Mouse (Mus musculus) mouse embryonic stem cell (cell line): ENCODE data around the gene Klhl25.

Experiments
- in situ Hi-C, 2 experiments: fragments of 300-500 bp; cut with MboI; formaldehyde crosslinking; loops; 1 replicate in 1 of 2; 3 replicates in 1 of 2; pipeline ENCODE4 v1.14.3; 2019 to 2020; ENCODE audit warnings: low sequenced_read_pairs in 2 of 2, low pct_unique_long_range_greater_than_20kb in 1 of 2, mixed read lengths in 1 of 2; ENCODE audit not compliant: unreplicated experiment in 1 of 2

The Klhl25 gene

DNA sequence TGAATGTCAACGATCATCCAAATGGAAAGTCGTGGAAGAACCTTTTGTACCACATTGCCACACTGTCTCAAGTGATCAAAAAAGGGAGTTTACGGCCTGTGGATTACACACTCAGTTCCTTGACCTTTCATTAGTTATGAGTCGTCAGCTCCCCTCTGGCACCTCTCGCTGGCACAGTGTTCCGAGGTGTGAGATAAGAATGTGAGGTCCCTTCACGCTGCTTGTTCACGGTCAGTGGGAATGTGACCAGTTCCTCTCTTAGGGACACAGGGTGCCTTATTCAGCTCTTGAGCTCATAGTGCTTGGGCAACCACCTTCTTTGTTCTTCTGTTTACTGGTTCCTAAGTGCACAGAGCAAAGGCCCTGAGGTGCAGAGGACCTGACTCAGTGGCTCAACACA, 51.4 kb downstream of the Klhl25 start:
- in situ Hi-C loops = loop anchor here in 1 of 2 experiments (25.0 kb wide), 1 partner anchor 512 kb away; no protein-coding TSS in a partner anchor

DNA sequence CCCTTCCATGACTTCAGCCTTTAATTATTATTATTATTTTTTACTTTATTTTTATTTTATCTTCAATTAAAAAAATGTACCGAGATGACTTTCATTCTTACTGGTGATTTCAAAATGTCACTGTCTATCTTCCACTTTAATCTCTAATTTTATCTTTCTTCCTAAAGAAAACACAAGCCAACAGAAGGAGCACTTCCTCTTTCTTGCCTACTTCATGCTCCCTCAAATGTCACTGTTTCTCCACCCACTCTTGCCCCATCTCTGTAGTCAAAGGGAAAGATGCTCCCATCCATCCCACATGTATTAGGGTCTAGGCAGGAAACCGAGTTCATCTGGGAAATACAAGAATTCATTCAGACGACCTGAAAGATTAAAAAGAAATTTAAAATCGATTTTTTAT, 51.8 kb downstream of the Klhl25 start:
- in situ Hi-C loops = loop anchor here (25.0 kb wide), 2 partner anchors 462 to 513 kb away; no protein-coding TSS in a partner anchor

DNA sequence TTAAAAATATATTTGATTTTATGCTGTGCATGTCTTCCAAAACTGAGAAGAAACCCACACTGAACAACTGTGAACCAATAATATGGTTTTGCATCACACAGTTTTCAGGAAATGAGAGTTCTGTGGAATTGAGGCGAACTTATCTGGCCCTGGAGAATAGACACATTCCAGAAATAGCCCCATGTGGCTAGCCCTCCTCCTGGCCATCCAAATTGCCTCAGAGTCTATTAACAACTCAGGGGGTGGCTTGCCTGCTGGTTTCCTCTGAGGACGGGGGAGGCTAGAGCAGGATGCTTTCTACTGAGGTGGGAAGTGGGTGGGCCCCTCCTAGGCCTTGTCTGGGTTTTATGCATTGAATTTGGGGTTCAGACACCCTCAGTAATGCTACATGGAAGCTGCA, 57.0 kb downstream of the Klhl25 start:
- in situ Hi-C loops = loop anchor here (25.0 kb wide), 1 partner anchor 457 kb away; no protein-coding TSS in a partner anchor

DNA sequence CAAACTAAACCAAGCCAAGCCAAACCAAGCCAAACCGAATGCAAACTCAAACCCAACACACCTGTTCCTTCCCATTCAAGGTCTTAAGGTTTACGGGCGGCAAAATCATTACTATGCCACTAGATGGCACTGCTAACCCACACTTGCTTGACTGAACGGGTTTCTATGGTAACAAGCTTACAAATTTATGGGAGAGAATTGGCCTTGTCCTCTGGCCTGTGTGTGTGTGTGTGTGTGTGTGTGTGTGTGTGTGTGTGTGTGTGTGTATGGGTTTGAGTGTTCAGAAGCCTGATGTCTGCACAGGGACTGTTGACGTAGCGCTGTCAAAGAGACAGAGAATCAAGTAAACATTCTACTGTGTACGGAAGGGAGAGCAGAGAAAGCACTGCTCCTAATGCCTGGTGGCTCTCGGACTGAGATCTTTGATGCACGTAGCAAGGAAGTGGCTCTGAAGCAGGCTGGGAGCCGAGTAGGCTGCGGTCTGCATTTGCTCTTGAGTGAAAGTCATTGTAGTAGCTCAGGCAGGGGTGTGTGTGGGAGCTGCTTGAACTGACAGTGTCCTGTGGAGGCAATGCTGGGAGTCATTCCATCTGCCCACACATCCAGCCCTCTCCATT, 62.0 kb downstream of the Klhl25 start:
- in situ Hi-C loops = loop anchor here (25.0 kb wide), 1 partner anchor 452 kb away; no protein-coding TSS in a partner anchor

DNA sequence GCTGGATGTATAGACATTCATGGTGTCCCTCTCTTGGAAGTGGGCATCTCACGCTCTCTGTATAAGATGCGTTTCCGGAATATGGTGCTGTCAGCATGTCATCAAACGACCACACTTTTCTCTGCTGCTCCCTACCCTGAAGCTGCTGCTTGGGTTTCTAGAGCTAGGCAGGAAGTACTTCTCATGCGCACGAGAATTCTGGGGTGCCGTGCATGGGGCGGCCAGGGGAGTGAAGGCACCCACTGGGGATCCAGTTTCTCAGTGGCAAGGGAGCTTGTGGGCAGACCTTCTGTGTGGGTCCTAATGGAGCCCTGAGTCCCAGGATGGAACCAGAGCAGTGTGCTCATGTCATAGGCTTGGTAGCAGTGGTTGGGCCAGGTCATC, 62.5 kb downstream of the Klhl25 start:
- in situ Hi-C loops = loop anchor here (25.0 kb wide), 1 partner anchor 452 kb away; no protein-coding TSS in a partner anchor

DNA sequence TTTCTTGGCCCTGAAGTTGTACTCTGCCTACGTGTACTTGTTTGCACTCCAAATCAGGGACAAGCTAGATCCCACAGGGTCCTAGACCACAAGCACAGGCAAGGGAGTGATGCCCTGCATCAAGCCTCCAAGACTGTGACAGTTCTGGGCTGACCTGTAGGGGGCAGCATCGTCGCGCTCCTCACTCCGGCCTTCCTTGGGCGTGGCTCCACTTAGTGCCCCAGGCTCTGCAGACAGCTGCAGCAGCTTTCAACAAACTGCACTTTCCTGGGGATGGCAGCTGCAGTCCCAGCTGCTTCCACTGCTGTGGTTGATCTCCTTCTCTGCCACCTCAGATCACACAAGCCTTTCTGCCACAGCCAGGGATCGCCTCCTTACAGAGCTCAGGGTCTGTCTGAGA, 65.8 kb downstream of the Klhl25 start:
- in situ Hi-C loops = loop anchor here (25.0 kb wide), 1 partner anchor 448 kb away; no protein-coding TSS in a partner anchor

DNA sequence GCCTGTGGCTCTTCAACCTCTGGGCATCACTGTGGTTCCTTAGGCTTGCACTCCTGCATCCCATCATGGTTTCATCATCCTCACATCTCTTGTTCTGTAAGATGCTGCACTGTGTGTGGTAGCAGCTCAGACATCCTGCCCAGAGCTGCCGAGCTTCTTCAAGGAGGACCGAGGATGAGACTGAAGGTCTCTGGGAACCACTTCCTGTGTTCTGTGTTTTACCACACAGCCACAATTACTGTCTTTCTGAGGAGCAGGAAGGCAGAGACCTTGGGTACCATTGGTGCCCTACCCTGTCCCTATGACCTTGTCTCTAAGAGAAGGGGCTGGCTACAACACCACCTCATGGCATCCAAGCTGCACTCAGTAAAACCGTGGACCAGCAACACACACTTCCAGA, 67.4 kb downstream of the Klhl25 start:
- in situ Hi-C loops = loop anchor here (25.0 kb wide), 1 partner anchor 447 kb away; no protein-coding TSS in a partner anchor

DNA sequence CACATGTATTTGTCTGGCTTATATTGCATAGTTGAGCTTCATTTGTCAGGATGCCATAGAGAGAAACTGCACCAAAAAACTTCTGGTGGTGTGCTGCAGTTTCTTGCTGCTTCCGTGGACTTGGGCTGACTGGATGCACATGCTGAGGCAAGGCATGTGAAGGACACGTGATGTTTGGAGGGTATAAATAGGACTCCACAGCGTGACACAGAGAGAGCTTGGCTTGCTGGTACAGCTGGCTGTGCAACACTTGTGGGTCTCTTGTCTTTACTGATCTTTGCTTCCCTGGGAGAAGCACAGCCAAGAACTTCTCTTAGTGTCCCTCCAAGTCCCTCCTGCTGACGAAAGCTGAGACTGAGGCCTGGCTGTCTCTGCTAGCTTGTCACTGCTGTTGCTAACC, 69.6 kb downstream of the Klhl25 start:
- in situ Hi-C loops = loop anchor here (25.0 kb wide), 1 partner anchor 445 kb away; no protein-coding TSS in a partner anchor

DNA sequence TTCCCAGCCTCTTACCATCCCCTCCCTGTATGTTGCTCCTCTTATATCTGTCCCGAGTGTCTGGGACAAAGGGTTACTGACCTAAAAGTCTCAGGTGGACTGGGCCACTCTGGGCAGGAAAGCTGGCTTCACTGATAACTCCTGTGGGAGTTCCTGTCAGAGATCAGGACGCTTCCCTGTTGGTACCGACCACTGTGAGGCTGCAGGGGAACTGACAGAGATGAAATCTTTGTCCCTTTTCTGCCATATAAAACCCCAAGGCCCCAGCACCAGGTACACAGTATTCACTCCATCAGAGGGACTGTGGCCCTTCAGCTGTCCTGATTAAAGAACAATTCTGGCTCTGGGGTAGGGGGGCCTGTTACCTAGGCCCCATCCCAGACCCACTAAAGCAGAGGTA, 71.6 kb downstream of the Klhl25 start:
- in situ Hi-C loops = loop anchor here (25.0 kb wide), 1 partner anchor 443 kb away; no protein-coding TSS in a partner anchor
